Mouse (Mus musculus) megakaryocyte, embryonic 14.5 days (primary cell): ENCODE measurements around the gene F2rl1.

Experiments used
- FLI1 ChIP-seq: IDR thresholded peaks from 2 replicates; pipeline ENCODE4 v1.6.1; 2012; ENCODE audit warnings: low read length, inconsistent platforms, mixed read lengths
- GATA1 ChIP-seq: IDR thresholded peaks from 3 replicates; pipeline ENCODE4 v1.6.1; 2012; ENCODE audit warnings: mixed read lengths, low read length, inconsistent platforms, borderline replicate concordance

- no peak for TF ChIP-seq GATA1
- no peak for TF ChIP-seq FLI1
Measured at GRCm38 (mm10) chr13:95477173-95477572, 47.9 kb downstream of the F2rl1 start.
